Mouse (Mus musculus) liver, embryonic 11.5 days (tissue): ENCODE data around the gene Myo1a. TPM values are rescaled to one million over a fixed set of nuclear protein-coding genes. Genes with fewer than 3 reads are reported as not detected.

Experiments
- ATAC-seq: fragments of 200-750 bp; cut with Nextera tagmentation; replicated peaks from 2 replicates; pipeline ENCODE4 v1.8.0; 2017; ENCODE audit warnings: moderate number of reproducible peaks, mild to moderate bottlenecking, moderate TSS enrichment, moderate library complexity; ENCODE audit not compliant: low FRiP score
- DNase-seq: peaks from one replicate; pipeline ENCODE4 v3.0.0-alpha.2; 2017; ENCODE audit warnings: low spot score
- H3K27ac ChIP-seq: fragments of 300-500 bp; sonication (generic); 2 replicates; pipeline ENCODE4 v1.5.1; 2014; ENCODE audit warnings: mild to moderate bottlenecking, low read depth, low read length, control low read depth
- H3K27me3 ChIP-seq: fragments of 300-500 bp; sonication (generic); replicated peaks from 2 replicates; pipeline ENCODE4 v1.6.1; 2014; ENCODE audit warnings: low read length, mixed read lengths; ENCODE audit not compliant: control insufficient read depth, insufficient read depth
- H3K36me3 ChIP-seq: fragments of 300-500 bp; sonication (generic); 2 replicates; pipeline ENCODE4 v1.6.1; 2014; ENCODE audit warnings: mild to moderate bottlenecking, low read length, moderate library complexity, mixed read lengths; ENCODE audit not compliant: control insufficient read depth, insufficient read depth
- H3K4me1 ChIP-seq: fragments of 300-500 bp; sonication (generic); replicated peaks from 2 replicates; pipeline ENCODE4 v1.6.1; 2014; ENCODE audit warnings: low read length, mixed read lengths; ENCODE audit not compliant: control insufficient read depth, insufficient read depth
- H3K4me2 ChIP-seq: fragments of 300-500 bp; sonication (generic); 2 replicates; pipeline ENCODE4 v1.6.1; 2014; ENCODE audit warnings: mild to moderate bottlenecking, control low read depth, moderate library complexity
- H3K4me3 ChIP-seq: fragments of 300-500 bp; sonication (generic); 2 replicates; pipeline ENCODE4 v1.5.1; 2014; ENCODE audit warnings: low read depth, low read length, control low read depth
- H3K9ac ChIP-seq: fragments of 300-500 bp; sonication (generic); 2 replicates; pipeline ENCODE4 v1.6.1; 2014; ENCODE audit warnings: low read depth, low read length, control low read depth
- H3K9me3 ChIP-seq: fragments of 300-500 bp; sonication (generic); 2 replicates; pipeline ENCODE4 v1.6.1; 2016; ENCODE audit warnings: low read length, inconsistent platforms, mixed read lengths; ENCODE audit not compliant: control insufficient read depth
- WGBS: fragments of 180-500 bp; shearing (Covaris S2); extraction: QIAGEN DNeasy Blood & Tissue Kit; methylation state at CpG from one replicate; pipeline ENCODE4 v1.1.7; 2014; 5-methylcytosine and 5-hydroxymethylcytosine counted together
- polyA plus RNA-seq: library from polyadenylated mRNA; unstranded; fragments of >200 nt; fragmentation: Nextera tagmentation; extraction: Ambion mirVana; gene quantifications from 2 replicates; pipeline ENCODE4 v1.2.1, GENCODE M21; 2014

Gene Myo1a
- polyA plus RNA-seq, 1 experiment from 2014 or later, result not detected

DNA sequence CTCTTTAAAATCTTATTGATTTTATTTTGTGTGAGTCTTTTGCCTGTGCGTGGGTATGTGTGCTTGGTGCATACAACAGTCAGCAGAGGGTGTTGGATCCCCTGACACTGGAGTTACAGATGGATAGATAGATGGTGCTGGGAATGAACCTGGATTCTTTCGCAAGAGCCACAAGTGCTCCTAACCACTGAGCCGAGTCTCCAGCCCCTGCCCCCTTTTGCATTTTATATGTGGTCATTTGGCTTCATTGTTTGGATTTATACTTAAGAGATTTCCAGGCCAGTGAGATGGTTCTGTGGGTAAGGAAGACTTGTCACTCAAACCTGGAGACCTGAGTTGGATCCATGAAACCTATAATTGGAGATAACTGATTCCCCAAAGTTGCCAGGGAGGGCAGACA lies 25.1 kb upstream of the Myo1a start:
- Histone ChIP-seq H3K9me3 (no peaks in the 10 kb centered on the region), H3K4me3 (no peak overlapping the region), H3K27ac (no peak overlapping the region), H3K4me2 (no peak overlapping the region), H3K9ac (no peak overlapping the region), H3K27me3 (no peaks in the 10 kb centered on the region), H3K4me1 (peaks cover 3% of the 10 kb centered on the region; the same call in 1 of the 2 replicates), H3K36me3 (no peaks in the 10 kb centered on the region)
- DNase-seq (no peak), ATAC-seq (no peak)
- WGBS, result 90% methylated on average over 3 of the region's 3 CpGs

DNA sequence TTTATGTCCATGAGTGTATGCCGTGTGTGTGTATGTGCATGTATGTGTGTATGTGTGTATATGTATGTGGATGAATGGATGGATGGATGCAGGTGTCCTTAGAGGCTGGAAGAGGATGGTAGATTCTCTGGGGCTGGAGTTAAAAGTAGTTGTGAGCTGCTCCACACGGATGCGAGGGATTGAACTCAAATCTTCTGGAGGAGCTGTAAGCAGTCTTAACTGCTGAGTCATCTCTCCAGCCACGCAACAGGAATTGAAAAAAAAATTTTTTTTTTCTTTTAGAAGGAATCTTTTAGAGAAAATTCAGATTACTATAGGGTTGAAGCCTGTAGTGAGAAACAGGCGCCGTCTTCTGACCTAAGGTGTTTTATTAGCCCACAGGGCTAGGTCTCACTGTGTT lies 22.1 kb upstream of the Myo1a start:
- Histone ChIP-seq H3K27ac (no peak overlapping the region), H3K4me1 (no peaks in the 10 kb centered on the region; the same call in 1 of the 2 replicates), H3K27me3 (no peaks in the 10 kb centered on the region), H3K4me2 (no peak overlapping the region), H3K9me3 (no peaks in the 10 kb centered on the region), H3K9ac (no peak overlapping the region), H3K36me3 (no peaks in the 10 kb centered on the region), H3K4me3 (no peak overlapping the region)
- WGBS, result 86% methylated on average over 6 of the region's 6 CpGs
- DNase-seq, result no peak
- ATAC-seq, result no peak

DNA sequence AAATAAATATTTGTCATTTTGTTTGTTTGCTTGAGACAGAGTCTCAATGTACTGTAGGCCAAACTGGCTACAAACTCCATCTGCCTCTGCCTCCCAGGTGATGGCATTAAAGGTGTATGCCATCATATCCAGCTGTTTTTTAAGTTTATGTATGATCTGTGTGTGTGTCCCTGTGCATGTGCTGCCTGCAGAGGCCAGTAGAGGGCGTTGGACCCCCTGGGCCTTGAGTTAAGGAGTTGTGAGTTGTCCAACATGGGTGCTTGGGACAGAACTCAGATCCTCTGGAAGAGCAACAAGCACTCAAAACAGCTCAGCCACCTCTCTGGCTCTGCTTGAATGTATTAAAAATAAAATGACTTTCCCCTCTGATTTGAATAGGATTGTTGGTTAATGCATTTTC lies 13.9 kb upstream of the Myo1a start:
- no peak overlapping the region for H3K27ac ChIP-seq
- no peak overlapping the region for H3K9ac ChIP-seq
- H3K4me1 ChIP-seq, result no peaks in the 10 kb centered on the region
- no peak overlapping the region for H3K4me3 ChIP-seq
- H3K9me3 ChIP-seq, result no peaks in the 10 kb centered on the region
- no peak for DNase-seq
- 19% methylated on average over 1 of the region's 1 CpGs for WGBS
- no peak overlapping the region for H3K4me2 ChIP-seq
- no peaks in the 10 kb centered on the region for H3K27me3 ChIP-seq
- no peak for ATAC-seq
- H3K36me3 ChIP-seq, result peaks cover 5% of the 10 kb centered on the region

DNA sequence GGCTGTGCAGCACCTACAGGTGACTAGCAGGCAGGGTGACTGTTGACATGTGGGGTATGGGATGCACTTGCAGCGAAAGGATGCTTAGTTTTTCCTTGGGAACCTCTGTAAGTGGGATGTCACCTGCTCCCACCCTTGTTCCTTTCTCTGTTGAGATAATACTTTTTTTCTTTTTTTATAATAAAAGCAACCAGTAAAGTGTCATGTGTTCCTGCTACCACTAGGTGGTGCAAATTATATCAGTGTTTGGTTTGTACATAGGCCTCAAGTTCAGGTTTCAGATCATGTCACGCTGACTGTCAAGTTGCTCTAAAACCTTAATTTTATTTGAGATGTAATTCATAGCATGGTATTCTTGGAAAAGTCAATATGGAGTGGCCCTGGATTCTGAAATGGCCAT lies 10.3 kb upstream of the Myo1a start:
- Histone ChIP-seq H3K27ac (no peak overlapping the region), H3K9ac (no peak overlapping the region), H3K4me3 (no peak overlapping the region), H3K4me2 (no peak overlapping the region), H3K27me3 (no peaks in the 10 kb centered on the region), H3K9me3 (no peaks in the 10 kb centered on the region), H3K36me3 (peaks cover 10% of the 10 kb centered on the region), H3K4me1 (no peaks in the 10 kb centered on the region)
- WGBS, result 49% methylated on average over 2 of the region's 2 CpGs
- DNase-seq, result no peak
- ATAC-seq, result no peak

DNA sequence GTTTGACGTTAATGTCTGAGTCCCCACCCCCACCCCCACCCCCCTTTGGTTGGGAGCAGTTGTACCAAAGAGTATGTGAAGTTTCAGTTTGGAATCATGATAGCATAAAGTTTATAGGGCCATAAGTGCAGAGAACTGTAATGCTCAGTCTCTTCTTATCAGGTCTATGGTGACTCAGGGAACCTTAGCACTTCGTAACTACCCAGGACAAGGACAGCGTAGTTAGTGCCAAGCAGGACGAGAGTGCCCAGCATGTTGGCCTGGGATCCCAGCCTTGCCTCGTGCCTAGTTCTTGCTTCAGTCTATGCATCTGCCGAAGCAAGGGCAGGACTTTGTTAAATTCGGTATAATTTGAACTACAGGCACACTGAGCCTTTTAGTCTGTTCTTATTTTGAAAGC lies 9.2 kb upstream of the Myo1a start:
- H3K4me3 ChIP-seq, result no peak overlapping the region
- H3K27ac ChIP-seq, result no peak overlapping the region
- WGBS, result 90% methylated on average over 7 of the region's 7 CpGs
- peaks cover 10% of the 10 kb centered on the region for H3K36me3 ChIP-seq
- no peaks in the 10 kb centered on the region for H3K4me1 ChIP-seq
- H3K9me3 ChIP-seq, result no peaks in the 10 kb centered on the region
- ATAC-seq (no peak), DNase-seq (no peak)
- no peak overlapping the region for H3K4me2 ChIP-seq
- H3K9ac ChIP-seq, result no peak overlapping the region
- no peaks in the 10 kb centered on the region for H3K27me3 ChIP-seq

DNA sequence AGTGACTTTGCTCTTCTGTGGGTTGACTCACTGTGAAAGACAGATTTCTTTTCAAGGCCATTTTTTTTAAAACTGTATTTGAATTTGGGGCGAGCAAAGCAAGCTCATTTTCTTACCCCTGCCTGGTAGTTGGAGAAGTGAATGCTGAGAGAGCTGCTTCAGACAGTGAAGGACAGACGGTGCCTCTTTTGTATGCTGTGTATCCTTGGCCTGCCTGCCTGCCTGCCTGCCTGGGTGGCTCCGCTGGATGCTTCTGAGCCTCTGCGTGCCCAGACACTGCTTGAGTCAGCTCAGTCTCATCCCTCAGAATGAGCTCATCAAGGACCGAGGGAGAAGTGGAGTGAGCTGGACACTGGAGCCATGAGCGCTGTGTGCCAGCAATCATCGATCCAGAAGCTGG lies 6.0 kb upstream of the Myo1a start:
- H3K27ac ChIP-seq, result no peak overlapping the region
- no peaks in the 10 kb centered on the region for H3K27me3 ChIP-seq
- no peaks in the 10 kb centered on the region for H3K9me3 ChIP-seq
- no peak overlapping the region for H3K9ac ChIP-seq
- DNase-seq (no peak), ATAC-seq (no peak)
- peaks cover 6% of the 10 kb centered on the region; the same call in 1 of the 2 replicates for H3K36me3 ChIP-seq
- 85% methylated on average over 7 of the region's 7 CpGs for WGBS
- no peak overlapping the region for H3K4me2 ChIP-seq
- H3K4me3 ChIP-seq, result no peak overlapping the region
- no peaks in the 10 kb centered on the region for H3K4me1 ChIP-seq

DNA sequence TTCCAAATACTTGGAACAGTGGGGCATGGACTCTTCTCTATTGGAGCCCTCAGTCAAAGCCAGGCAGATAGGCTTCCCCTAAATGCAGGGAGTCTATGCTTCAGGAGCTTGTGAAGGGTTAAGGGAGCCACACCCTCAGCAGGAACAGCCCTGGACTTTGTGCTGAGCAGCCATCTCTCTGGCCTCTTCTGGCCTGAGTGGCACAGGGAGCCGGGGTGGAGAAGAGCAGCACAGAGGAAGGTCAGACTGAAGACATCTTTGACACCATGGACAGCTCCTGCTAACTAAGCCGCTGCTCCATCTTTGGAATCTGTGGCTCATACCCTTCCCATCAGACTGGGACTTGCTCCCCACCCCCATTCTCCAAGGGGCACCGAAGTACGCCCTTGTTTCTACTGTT lies 1.7 kb upstream of the Myo1a start:
- no peak overlapping the region for H3K4me3 ChIP-seq
- 40% methylated on average over 4 of the region's 4 CpGs for WGBS
- no peak overlapping the region for H3K9ac ChIP-seq
- no peaks in the 10 kb centered on the region for H3K4me1 ChIP-seq
- peaks cover 3% of the 10 kb centered on the region; the same call in 1 of the 2 replicates for H3K36me3 ChIP-seq
- no peaks in the 10 kb centered on the region for H3K27me3 ChIP-seq
- H3K4me2 ChIP-seq, result no peak overlapping the region
- H3K9me3 ChIP-seq, result no peaks in the 10 kb centered on the region
- H3K27ac ChIP-seq, result no peak overlapping the region
- ATAC-seq (no peak), DNase-seq (peak; percentile 30)

DNA sequence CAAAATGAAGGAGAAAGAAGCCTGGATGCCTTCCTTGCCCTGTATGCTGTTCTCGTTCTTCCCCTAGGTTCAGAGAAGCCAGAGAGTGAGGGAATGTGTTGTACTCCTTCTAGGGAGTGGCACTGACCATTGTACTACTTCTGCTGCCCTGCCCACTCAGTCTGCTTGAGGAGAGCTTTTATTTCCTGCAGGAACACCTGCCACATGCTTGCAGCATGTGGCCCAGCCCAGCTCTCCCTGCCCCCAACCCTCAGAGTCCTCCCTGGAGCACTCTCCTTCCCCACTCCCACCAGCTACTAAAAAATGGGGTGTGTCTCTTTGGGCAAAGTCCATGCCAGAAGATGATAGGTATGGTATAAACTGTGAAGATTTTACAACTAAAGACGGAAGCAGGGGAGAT lies 677 bp upstream of the Myo1a start:
- H3K4me2 ChIP-seq, result no peak overlapping the region
- WGBS, result 47% methylated on average over 2 of the region's 2 CpGs
- no peak for DNase-seq

DNA sequence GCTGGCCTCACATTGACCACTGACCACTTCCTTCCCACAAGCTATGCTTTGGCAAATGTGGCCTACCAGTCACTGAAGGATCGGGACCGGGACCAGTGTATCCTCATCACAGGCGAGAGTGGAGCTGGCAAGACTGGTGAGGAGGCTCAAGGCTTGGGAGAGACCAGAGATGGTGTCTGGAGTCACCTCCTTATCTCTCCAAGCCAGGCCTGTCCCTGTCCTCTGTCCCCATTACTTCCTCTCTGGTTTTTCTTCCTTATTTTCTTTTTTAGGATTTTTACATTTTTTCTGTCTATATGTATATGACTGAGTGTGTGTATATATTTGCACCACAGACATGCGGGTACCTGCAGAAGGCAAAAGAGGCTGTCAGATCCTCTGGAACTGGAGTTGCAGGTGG lies 813 bp downstream of the Myo1a start:
- H3K27ac ChIP-seq, result no peak overlapping the region
- no peak overlapping the region for H3K4me2 ChIP-seq
- DNase-seq (peak; percentile 26), ATAC-seq (no peak)
- H3K4me1 ChIP-seq, result no peaks in the 10 kb centered on the region
- WGBS, result 66% methylated on average over 4 of the region's 4 CpGs
- H3K4me3 ChIP-seq, result no peak overlapping the region
- no peak overlapping the region for H3K9ac ChIP-seq
- no peaks in the 10 kb centered on the region for H3K27me3 ChIP-seq
- H3K36me3 ChIP-seq, result no peaks in the 10 kb centered on the region
- H3K9me3 ChIP-seq, result no peaks in the 10 kb centered on the region

More for the DNA sequence above, 677 bp upstream of the Myo1a start:
- Histone ChIP-seq H3K27me3 (no peaks in the 10 kb centered on the region), H3K4me3 (no peak overlapping the region), H3K9ac (no peak overlapping the region), H3K4me1 (no peaks in the 10 kb centered on the region), H3K27ac (no peak overlapping the region), H3K36me3 (peaks cover 3% of the 10 kb centered on the region; the same call in 1 of the 2 replicates), H3K9me3 (no peaks in the 10 kb centered on the region)
- no peak for ATAC-seq
